Mouse (Mus musculus) left cerebral cortex, postnatal 14 days (tissue): Measurements from ENCODE around the gene Gm11060. TPM values are rescaled to one million over a fixed set of nuclear protein-coding genes. Genes with fewer than 3 reads are reported as not detected.

Source experiments
- DNase-seq, 2 experiments: peaks; one replicate each; pipeline ENCODE4 v3.0.0; 2021 to 2022; ENCODE audit warnings: low spot score in 2 of 2, mixed read lengths in 1 of 2
- intact Hi-C: fragments of 180-260 bp; cut with DNase I; formaldehyde crosslinking; loops from one replicate; pipeline ENCODE4 v1.15.1; 2025
- long read RNA-seq, 2 experiments: library from polyadenylated mRNA; stranded (forward); transcript quantifications; one replicate each; pipeline ENCODE4 v2.0.0; 2021
- total RNA-seq, 2 experiments: library from RNA; stranded (reverse); gene quantifications; 2 replicates each; pipeline ENCODE4 v1.2.3; 2021

The Gm11060 gene
- total RNA-seq, result not detected
- long read RNA-seq, experiment 1, result 0 reads
- long read RNA-seq, experiment 2, result 0 reads

- intact Hi-C loops, result no loop called here
- DNase-seq, result no peak
Measured at GRCm38 (mm10) chr2:105091718-105092117, at the start of gene Gm11060. Gene Gm11060 (plus strand): TSS chr2:105092018.

- DNase-seq, result no peak
- intact Hi-C loops, result no loop called here
Measured at GRCm38 (mm10) chr2:105043152-105043551, 48.7 kb upstream of the Gm11060 start.

- intact Hi-C loops, result no loop called here
- DNase-seq, result no peak
Measured at GRCm38 (mm10) chr2:105048301-105048700, 43.5 kb upstream of the Gm11060 start.

GRCm38 (mm10) chr2:105055529-105055928, 36.3 kb upstream of the Gm11060 start:
- intact Hi-C loops, result no loop called here
- DNase-seq, result no peak

GRCm38 (mm10) chr2:105058577-105059116, 33.2 kb upstream of the Gm11060 start:
- peak; percentile 26 to 40 for DNase-seq
- intact Hi-C loops, result no loop called here

- intact Hi-C loops, result no loop called here
- DNase-seq, result no peak
Measured at GRCm38 (mm10) chr2:105062741-105063372, 29.0 kb upstream of the Gm11060 start.

- intact Hi-C loops, result no loop called here
- no peak for DNase-seq
Measured at GRCm38 (mm10) chr2:105072496-105072895, 19.3 kb upstream of the Gm11060 start.

GRCm38 (mm10) chr2:105074196-105074595, 17.6 kb upstream of the Gm11060 start:
- DNase-seq, result no peak
- intact Hi-C loops, result no loop called here

GRCm38 (mm10) chr2:105075809-105076208, 16.0 kb upstream of the Gm11060 start:
- no peak for DNase-seq
- intact Hi-C loops, result no loop called here

GRCm38 (mm10) chr2:105077151-105077550, 14.7 kb upstream of the Gm11060 start:
- no peak for DNase-seq
- intact Hi-C loops, result no loop called here

GRCm38 (mm10) chr2:105082256-105082790, 9.5 kb upstream of the Gm11060 start:
- intact Hi-C loops, result no loop called here
- DNase-seq, result no peak

- DNase-seq, result no peak
- intact Hi-C loops, result no loop called here
Measured at GRCm38 (mm10) chr2:105084035-105084434, 7.8 kb upstream of the Gm11060 start.

- intact Hi-C loops, result no loop called here
Measured at GRCm38 (mm10) chr2:105086081-105086480, 5.7 kb upstream of the Gm11060 start.

GRCm38 (mm10) chr2:105088005-105088404, 3.8 kb upstream of the Gm11060 start:
- DNase-seq, result no peak
- intact Hi-C loops, result no loop called here

More at GRCm38 (mm10) chr2:105086081-105086480, 5.7 kb upstream of the Gm11060 start:
- no peak for DNase-seq

- intact Hi-C loops, result no loop called here
- no peak for DNase-seq
Measured at GRCm38 (mm10) chr2:105089083-105089482, 2.7 kb upstream of the Gm11060 start.

- DNase-seq, result peak; percentile 50 to 80
- intact Hi-C loops, result no loop called here
Measured at GRCm38 (mm10) chr2:105089581-105090508, 2.0 kb upstream of the Gm11060 start.

GRCm38 (mm10) chr2:105090991-105091390, 827 bp upstream of the Gm11060 start:
- peak; percentile 7 to 20 for DNase-seq
- intact Hi-C loops, result no loop called here

GRCm38 (mm10) chr2:105097294-105097953, 5.6 kb downstream of the Gm11060 start:
- DNase-seq, result peak; percentile 9 to 20
- intact Hi-C loops, result no loop called here

- no peak for DNase-seq
- intact Hi-C loops, result no loop called here
Measured at GRCm38 (mm10) chr2:105099410-105099809, 7.6 kb downstream of the Gm11060 start.

- intact Hi-C loops, result no loop called here
Measured at GRCm38 (mm10) chr2:105100541-105100940, 8.7 kb downstream of the Gm11060 start.

More at GRCm38 (mm10) chr2:105100541-105100940, 8.7 kb downstream of the Gm11060 start:
- no peak for DNase-seq
